Comparison of ENCODE assay signal across 17 mouse cellular contexts in the genomic region with DNA sequence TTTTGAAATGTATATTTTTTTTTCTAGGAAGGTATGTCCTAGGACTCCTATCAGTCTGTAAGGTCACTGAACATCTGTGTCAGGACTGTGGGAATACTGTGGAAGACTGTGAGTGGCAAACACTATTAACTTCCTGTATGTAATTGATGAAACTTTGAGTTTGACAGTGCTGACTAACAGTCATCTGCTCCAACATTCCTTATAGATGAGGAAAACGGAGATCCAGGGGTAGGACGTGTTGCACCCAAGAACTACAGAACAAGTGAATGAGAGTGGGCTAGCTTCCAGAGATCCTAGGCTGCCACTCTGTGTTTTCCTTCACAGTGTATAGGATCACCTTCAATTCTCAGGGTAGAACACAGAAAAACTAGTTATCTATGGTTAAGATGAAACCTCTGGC. TPM values are rescaled to one million over a fixed set of nuclear protein-coding genes. Genes with fewer than 3 reads are reported as not detected.
"Had no signal": no experiment of that assay in that cellular context is flagged by ENCODE, and none has a peak within 500 bp of the region (broad histone marks: within the 10 kb centered on the region; RNA-seq: fewer than 3 reads in every experiment).

No protein-coding gene starts in this region.

- DNase-seq: retina, postnatal 1 day; right cerebral cortex, adult 18-20 months; right cerebral cortex, postnatal 14 days; right cerebral cortex, postnatal 25 days; right cerebral cortex, postnatal 4 days; spleen, adult 18-20 months; thymus, adult 18-20 months; thymus, adult 2 months; thymus, postnatal 14 days; thymus, postnatal 25 days; thymus, postnatal 36 days; thymus, postnatal 4 days had no signal

- H3K27me3 ChIP-seq: neural tube, embryonic 13.5 days; neural tube, embryonic 15.5 days; stomach, embryonic 15.5 days had no signal

- H3K9me3 ChIP-seq: neural tube, embryonic 13.5 days; neural tube, embryonic 15.5 days; stomach, embryonic 15.5 days had no signal

- H3K36me3 ChIP-seq: neural tube, embryonic 13.5 days; neural tube, embryonic 15.5 days; stomach, embryonic 15.5 days had no signal

- H3K27ac ChIP-seq: neural tube, embryonic 13.5 days; neural tube, embryonic 15.5 days; stomach, embryonic 15.5 days; stomach, postnatal 0 days had no signal

- H3K9ac ChIP-seq: neural tube, embryonic 13.5 days; neural tube, embryonic 15.5 days; stomach, embryonic 15.5 days had no signal

- H3K4me3 ChIP-seq: neural tube, embryonic 13.5 days; neural tube, embryonic 15.5 days; stomach, embryonic 15.5 days had no signal

- H3K4me2 ChIP-seq: neural tube, embryonic 13.5 days; neural tube, embryonic 15.5 days; stomach, embryonic 15.5 days had no signal

RNA-seq across cellular contexts. Expression of a gene that starts 15.7 kb away (rescaled TPM):
- total RNA-seq: neutrophil, adult 5-6 weeks had no signal
